Mouse (Mus musculus) urinary bladder, postnatal 14 days (tissue): Measurements from ENCODE around the gene Cmip.

Experiments
- DNase-seq: peaks from one replicate; pipeline ENCODE4 v3.0.0; 2021; ENCODE audit warnings: low spot score

The Cmip gene

GRCm38 (mm10) chr8:117348718-117349394, 92.0 kb downstream of the Cmip start:
- DNase-seq = no peak

- no peak for DNase-seq
Measured at GRCm38 (mm10) chr8:117349541-117349940, 92.7 kb downstream of the Cmip start.

GRCm38 (mm10) chr8:117352098-117352497, 95.2 kb downstream of the Cmip start:
- DNase-seq = no peak

- no peak for DNase-seq
Measured at GRCm38 (mm10) chr8:117355111-117355831, 98.4 kb downstream of the Cmip start.

- no peak for DNase-seq
Measured at GRCm38 (mm10) chr8:117356109-117356672, 99.3 kb downstream of the Cmip start.

GRCm38 (mm10) chr8:117357491-117358467, 100.9 kb downstream of the Cmip start:
- no peak for DNase-seq

GRCm38 (mm10) chr8:117360172-117360930, 103.5 kb downstream of the Cmip start:
- no peak for DNase-seq

GRCm38 (mm10) chr8:117361595-117362437, 105.0 kb downstream of the Cmip start:
- DNase-seq = no peak

GRCm38 (mm10) chr8:117362438-117362726, 105.5 kb downstream of the Cmip start:
- no peak for DNase-seq

- DNase-seq = no peak
Measured at GRCm38 (mm10) chr8:117363291-117363690, 106.4 kb downstream of the Cmip start.

- DNase-seq = no peak
Measured at GRCm38 (mm10) chr8:117364374-117365160, 107.7 kb downstream of the Cmip start.

- no peak for DNase-seq
Measured at GRCm38 (mm10) chr8:117366475-117366874, 109.6 kb downstream of the Cmip start.

- DNase-seq = no peak
Measured at GRCm38 (mm10) chr8:117367441-117367840, 110.6 kb downstream of the Cmip start.

GRCm38 (mm10) chr8:117368781-117369180, 111.9 kb downstream of the Cmip start:
- DNase-seq = no peak

- no peak for DNase-seq
Measured at GRCm38 (mm10) chr8:117370009-117370408, 113.1 kb downstream of the Cmip start.

GRCm38 (mm10) chr8:117371189-117371588, 114.3 kb downstream of the Cmip start:
- no peak for DNase-seq

- no peak for DNase-seq
Measured at GRCm38 (mm10) chr8:117372070-117372469, 115.2 kb downstream of the Cmip start.

GRCm38 (mm10) chr8:117373001-117373428, 116.2 kb downstream of the Cmip start:
- peak; percentile 58 for DNase-seq

- no peak for DNase-seq
Measured at GRCm38 (mm10) chr8:117374087-117374486, 117.2 kb downstream of the Cmip start.

- no peak for DNase-seq
Measured at GRCm38 (mm10) chr8:117376997-117377396, 120.1 kb downstream of the Cmip start.
